Mouse (Mus musculus) bone marrow macrophage, adult 2 months (primary cell): ENCODE data around the gene Usp10.

ENCODE experiments used
- CTCF ChIP-seq: IDR thresholded peaks from 2 replicates; pipeline ENCODE4 v1.5.1; 2012; ENCODE audit warnings: low read depth, mild to moderate bottlenecking, low read length, moderate library complexity
- POLR2A ChIP-seq: IDR thresholded peaks from 2 replicates; pipeline ENCODE4 v1.6.1; 2012; ENCODE audit warnings: mild to moderate bottlenecking, low read depth, low read length, borderline replicate concordance

DNA sequence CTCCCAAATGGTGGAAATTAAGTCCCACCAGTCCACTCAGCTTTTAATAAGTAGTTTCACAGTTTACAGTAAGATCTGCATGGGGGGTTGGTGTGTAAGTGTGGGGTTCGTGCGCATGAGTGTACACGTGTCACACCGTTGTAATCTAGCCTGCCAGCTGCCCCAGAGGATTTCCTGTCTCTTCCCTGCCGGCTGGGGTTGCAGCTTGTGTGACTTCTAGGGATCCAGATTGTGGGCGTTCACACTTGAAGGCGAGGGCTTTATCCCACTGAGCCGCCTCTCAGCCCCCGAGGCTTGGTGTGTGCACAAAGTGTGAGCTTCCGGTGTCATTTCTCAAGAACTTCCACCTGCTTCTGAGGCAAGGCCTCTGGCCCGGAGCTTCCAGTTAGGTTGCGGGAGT lies 62.4 kb downstream of the Usp10 start:
- no peak for TF ChIP-seq POLR2A
- no peak for TF ChIP-seq CTCF
